Mouse (Mus musculus) liver, embryonic 15.5 days (tissue): ENCODE measurements around the gene Psme3. TPM values are rescaled to one million over a fixed set of nuclear protein-coding genes. Genes with fewer than 3 reads are reported as not detected.

Experiments used
- ATAC-seq: fragments of 200-750 bp; cut with Nextera tagmentation; 2 replicates; pipeline ENCODE4 v1.8.0; 2017; ENCODE audit warnings: moderate number of reproducible peaks, mild to moderate bottlenecking, moderate library complexity; ENCODE audit not compliant: insufficient read depth
- H3K27ac ChIP-seq: fragments of 300-500 bp; sonication (generic); replicated peaks from 2 replicates; pipeline ENCODE4 v1.5.1; 2015; ENCODE audit warnings: mild to moderate bottlenecking, inconsistent platforms
- H3K27me3 ChIP-seq: fragments of 300-500 bp; sonication (generic); 2 replicates; pipeline ENCODE4 v1.6.1; 2015; ENCODE audit warnings: mild to moderate bottlenecking, inconsistent platforms
- H3K36me3 ChIP-seq: fragments of 300-500 bp; sonication (generic); replicated peaks from 2 replicates; pipeline ENCODE4 v1.6.1; 2015; ENCODE audit warnings: moderate library complexity, mild to moderate bottlenecking, inconsistent platforms
- H3K4me1 ChIP-seq: fragments of 300-500 bp; sonication (generic); replicated peaks from 2 replicates; pipeline ENCODE4 v1.6.1; 2015; ENCODE audit warnings: inconsistent platforms
- H3K4me2 ChIP-seq: fragments of 300-500 bp; sonication (generic); 2 replicates; pipeline ENCODE4 v1.6.1; 2015; ENCODE audit warnings: moderate library complexity, mild to moderate bottlenecking, inconsistent platforms
- H3K4me3 ChIP-seq: fragments of 300-500 bp; sonication (generic); replicated peaks from 2 replicates; pipeline ENCODE4 v1.5.1; 2015; ENCODE audit warnings: mild to moderate bottlenecking, inconsistent platforms
- H3K9ac ChIP-seq: fragments of 300-500 bp; sonication (generic); 2 replicates; pipeline ENCODE4 v1.6.1; 2015; ENCODE audit warnings: moderate library complexity, mild to moderate bottlenecking, inconsistent platforms
- H3K9me3 ChIP-seq: fragments of 300-500 bp; sonication (generic); replicated peaks from 2 replicates; pipeline ENCODE4 v1.6.1; 2016; ENCODE audit warnings: inconsistent platforms
- WGBS: fragments of 180-500 bp; shearing (Covaris S2); methylation state at CpG from one replicate; pipeline ENCODE4 v1.1.7; 2015; ENCODE audit warnings: mixed read lengths; ENCODE audit not compliant: insufficient replicate concordance; 5-methylcytosine and 5-hydroxymethylcytosine counted together
- polyA plus RNA-seq: library from polyadenylated mRNA; unstranded; fragments of >200 nt; fragmentation: Nextera tagmentation; extraction: Ambion mirVana; gene quantifications from 2 replicates; pipeline ENCODE4 v1.2.1, GENCODE M21; 2015

The Psme3 gene
- polyA plus RNA-seq, result 189 and 190 TPM in 2 replicates

DNA sequence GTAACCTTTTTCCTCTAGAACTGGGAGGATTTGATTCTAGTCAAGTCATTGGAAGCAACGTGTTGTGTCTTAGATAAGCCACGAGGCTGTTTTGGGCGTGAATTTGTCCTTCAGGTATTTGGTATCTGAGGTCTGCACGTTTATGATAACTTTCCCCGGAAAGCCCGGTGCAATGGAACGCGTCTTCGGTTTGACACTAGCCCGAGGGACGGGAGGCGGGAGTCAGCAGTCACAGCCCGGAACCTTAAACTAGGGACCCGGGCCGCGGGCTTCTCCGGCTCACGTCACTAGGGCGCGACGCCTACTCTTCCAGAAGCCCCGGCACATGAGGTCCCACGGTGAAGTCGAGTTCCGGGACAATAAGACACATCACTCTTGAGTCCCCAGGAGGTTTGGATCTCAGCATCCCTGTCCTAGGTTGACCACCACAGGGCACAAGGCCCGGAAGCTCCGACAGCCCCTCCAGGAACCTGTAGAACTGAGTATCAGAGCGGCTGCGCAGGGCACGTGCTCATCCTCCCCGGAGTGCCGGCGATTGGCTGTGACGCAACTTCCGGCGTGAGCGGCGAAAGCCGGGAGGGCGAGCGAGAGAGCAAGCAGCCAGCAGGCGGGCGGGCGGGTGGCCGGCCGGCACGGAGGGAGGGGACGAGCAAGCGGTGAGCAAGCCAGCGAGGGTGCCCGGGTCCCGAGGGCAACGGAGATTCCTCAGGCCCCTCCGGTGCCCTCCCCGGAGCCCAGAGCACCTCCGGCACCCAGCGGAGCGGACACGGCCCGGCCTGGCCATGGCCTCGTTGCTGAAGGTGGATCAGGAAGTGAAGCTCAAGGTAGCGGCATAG, at the start of gene Psme3:
Gene Psme3 (plus strand): TSS at position 549 of the 836 bp plus-strand sequence.
- under 1% methylated on average over 62 of the region's 62 CpGs for WGBS
- H3K9ac ChIP-seq, result peak within 1 kb of the TSS; percentile 97
- peaks cover 56% of the 10 kb centered on the region for H3K4me1 ChIP-seq
- ATAC-seq, result peak; percentile 90
- H3K4me2 ChIP-seq, result peak within 1 kb of the TSS; percentile 87
- H3K4me3 ChIP-seq, result peak within 1 kb of the TSS; percentile 91
- H3K9me3 ChIP-seq, result no peaks in the 10 kb centered on the region
- no peaks in the 10 kb centered on the region for H3K27me3 ChIP-seq
- peaks cover 35% of the 10 kb centered on the region for H3K36me3 ChIP-seq
- H3K27ac ChIP-seq, result peak within 1 kb of the TSS; percentile 99

DNA sequence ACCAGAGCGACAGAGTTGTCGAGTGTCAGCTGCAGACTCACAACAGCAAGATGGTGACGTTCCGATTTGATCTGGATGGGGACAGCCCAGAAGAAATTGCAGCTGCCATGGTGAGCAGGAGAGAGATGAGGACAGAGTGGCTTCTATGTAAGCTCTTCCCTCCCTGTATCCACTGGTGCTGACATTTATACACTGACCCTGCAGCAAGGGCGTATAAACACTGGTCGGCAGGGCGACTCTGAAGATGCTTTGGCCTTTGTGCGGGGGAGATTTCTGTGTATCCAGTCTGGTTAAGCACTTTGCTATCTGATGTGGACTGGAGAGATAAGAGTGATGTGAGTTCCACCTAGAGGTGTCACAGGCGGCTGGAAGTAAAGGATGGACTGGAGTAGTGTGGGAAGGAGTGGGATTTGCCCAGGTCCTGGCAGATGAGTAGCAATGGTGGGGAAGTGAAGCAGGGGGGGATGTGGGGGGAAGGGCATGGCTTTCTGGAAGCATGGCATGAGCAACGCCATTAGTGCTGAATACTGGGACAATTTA, 46.4 kb upstream of the Psme3 start:
- Histone ChIP-seq H3K4me2 (no peak overlapping the region), H3K4me3 (no peak overlapping the region), H3K27ac (0 out of 2 replicates have a peak overlapping the region, but pooled peaks have one; percentile 6), H3K36me3 (no peaks in the 10 kb centered on the region), H3K27me3 (peaks cover 72% of the 10 kb centered on the region), H3K9me3 (no peaks in the 10 kb centered on the region), H3K9ac (no peak overlapping the region), H3K4me1 (peaks cover 31% of the 10 kb centered on the region)
- ATAC-seq, result peak; percentile 66
- 22% methylated on average over 10 of the region's 10 CpGs for WGBS

DNA sequence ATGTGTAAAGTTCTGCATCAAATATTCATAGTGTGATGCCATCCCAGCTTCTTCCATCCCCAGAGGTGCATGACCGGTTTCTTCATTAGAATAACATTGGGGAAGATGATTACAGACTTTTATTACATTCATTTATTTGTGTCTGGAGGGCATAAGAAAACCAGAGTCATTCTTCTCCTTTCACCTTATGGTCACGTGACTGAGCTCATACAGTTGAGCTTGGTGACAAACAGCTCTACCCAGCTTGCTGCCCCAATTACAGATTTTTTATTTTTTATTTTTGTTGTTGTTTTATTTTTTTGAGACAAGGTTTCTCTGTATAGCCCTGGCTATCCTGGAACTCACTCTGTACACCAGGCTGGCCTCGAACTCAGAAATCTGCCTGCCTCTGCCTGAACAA, 43.6 kb upstream of the Psme3 start:
- Histone ChIP-seq H3K9ac (no peak overlapping the region), H3K27me3 (peaks cover 45% of the 10 kb centered on the region)
- ATAC-seq, result no peak

DNA sequence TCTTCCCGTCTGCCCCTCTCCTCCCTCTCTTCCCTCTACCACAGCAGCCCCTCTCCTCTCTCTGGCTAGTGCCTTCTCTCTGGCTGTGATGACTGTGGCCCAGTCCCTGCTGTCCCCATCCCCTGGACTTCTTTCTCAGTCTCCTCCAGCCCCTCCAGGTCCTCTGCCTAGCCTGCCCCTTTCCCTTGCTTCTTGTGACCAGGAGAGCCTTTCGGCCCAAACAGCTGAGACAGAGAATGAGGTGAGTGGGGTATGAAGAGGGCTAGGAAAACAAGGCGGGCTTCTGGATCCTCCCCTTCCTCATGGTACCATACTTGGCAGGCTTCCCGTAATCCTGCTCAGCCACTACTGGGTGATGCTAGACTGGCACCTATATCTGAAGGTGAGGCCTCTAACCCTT, 40.7 kb upstream of the Psme3 start:
- no peak for ATAC-seq
- no peak overlapping the region for H3K27ac ChIP-seq
- 72% methylated on average over 4 of the region's 4 CpGs for WGBS

More for the DNA sequence above, 43.6 kb upstream of the Psme3 start:
- Histone ChIP-seq H3K4me1 (peaks cover 42% of the 10 kb centered on the region), H3K36me3 (peaks cover 16% of the 10 kb centered on the region), H3K4me3 (no peak overlapping the region), H3K9me3 (no peaks in the 10 kb centered on the region), H3K4me2 (no peak overlapping the region), H3K27ac (no peak overlapping the region)
- 64% methylated on average over 3 of the region's 3 CpGs for WGBS

DNA sequence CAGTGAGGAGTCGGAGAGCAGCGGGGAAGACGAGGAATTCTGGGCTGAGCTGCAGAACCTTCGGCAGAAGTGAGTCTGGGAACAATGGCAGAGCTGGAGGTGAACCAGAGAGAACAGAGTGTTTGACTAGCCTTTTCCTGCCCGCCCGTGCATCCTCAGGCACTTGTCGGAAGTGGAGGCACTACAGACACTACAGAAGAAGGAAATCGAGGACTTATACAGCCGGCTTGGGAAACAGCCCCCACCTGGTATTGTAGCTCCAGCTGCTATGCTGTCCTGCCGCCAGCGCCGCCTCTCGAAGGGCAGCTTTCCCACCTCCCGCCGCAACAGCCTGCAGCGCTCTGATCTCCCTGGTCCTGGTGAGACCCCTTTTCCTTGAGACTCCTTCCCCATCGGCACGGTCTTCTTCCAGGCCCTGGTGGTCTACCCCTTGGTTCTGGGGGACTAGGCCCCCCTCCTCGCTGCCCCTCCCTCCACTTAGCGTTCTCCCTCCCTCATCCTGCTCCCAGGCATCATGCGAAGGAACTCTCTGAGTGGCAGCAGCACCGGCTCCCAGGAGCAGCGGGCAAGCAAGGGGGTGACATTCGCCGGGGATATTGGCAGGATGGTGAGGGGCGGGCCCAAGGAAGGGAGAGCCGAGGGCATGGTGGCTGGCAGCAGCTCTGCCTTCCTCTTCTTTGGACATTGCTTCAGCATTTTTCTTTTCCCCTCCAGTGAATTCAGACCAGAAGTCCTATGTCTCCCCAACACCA, 39.5 kb upstream of the Psme3 start:
- no peak for ATAC-seq
- H3K4me2 ChIP-seq, result peak overlapping the region; percentile 83; the same call in 1 of the 2 replicates
- H3K9me3 ChIP-seq, result no peaks in the 10 kb centered on the region
- H3K36me3 ChIP-seq, result peaks cover 16% of the 10 kb centered on the region
- H3K27ac ChIP-seq, result no peak overlapping the region
- no peak overlapping the region for H3K9ac ChIP-seq
- peaks cover 38% of the 10 kb centered on the region for H3K4me1 ChIP-seq
- 0 out of 2 replicates have a peak, but pooled peaks cover 12% of the 10 kb centered on the region for H3K27me3 ChIP-seq
- H3K4me3 ChIP-seq, result no peak overlapping the region
- WGBS, result 67% methylated on average over 27 of the region's 27 CpGs

More for the DNA sequence above, 40.7 kb upstream of the Psme3 start:
- peaks cover 42% of the 10 kb centered on the region for H3K4me1 ChIP-seq
- H3K9me3 ChIP-seq, result no peaks in the 10 kb centered on the region
- H3K4me3 ChIP-seq, result no peak overlapping the region
- no peak overlapping the region for H3K4me2 ChIP-seq
- peaks cover 16% of the 10 kb centered on the region for H3K36me3 ChIP-seq
- H3K27me3 ChIP-seq, result peaks cover 22% of the 10 kb centered on the region
- no peak overlapping the region for H3K9ac ChIP-seq

DNA sequence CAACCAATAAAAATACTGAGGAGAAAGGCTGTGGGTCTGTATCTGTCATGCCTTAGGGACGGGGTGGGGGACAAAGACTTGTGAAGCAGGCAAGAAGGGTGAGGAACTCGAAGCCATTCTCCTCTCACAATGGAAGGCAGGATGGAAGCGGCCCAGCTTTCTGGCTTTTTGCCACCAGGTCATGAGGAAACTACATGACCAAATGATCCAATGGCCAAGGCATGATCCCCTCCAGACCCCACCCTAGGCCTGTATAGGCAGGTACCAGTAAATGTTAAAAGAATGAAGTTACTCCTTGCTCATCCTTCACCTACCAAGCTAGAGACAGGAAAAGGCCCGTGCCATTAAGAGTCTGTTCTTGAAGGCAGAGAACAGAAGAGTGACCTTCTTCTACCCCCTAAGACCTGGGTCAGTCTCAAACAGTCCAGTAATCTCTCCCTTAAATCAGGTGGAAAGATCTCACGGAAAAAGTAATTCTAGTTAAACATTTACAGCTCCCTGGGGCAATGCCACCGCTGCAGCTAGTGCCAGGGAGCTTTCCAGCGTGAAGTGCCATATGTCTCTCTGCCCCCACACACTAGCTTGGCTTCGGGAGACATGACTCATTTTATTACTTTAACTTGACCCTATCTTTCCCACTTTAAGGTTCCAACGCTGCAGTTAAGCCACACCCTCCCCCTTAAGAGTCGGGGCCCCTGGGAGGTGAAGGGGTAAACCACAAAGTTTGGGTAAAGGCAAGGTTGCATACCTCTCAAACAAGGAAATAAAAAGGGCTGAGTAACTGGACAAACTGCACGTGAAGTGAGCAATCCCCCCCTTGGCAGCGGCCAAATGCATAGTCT, 38.4 kb upstream of the Psme3 start:
- Histone ChIP-seq H3K27ac (peak overlapping the region; percentile 69), H3K4me3 (peak overlapping the region; percentile 72), H3K4me2 (peak overlapping the region; percentile 83), H3K4me1 (peaks cover 38% of the 10 kb centered on the region), H3K9ac (peak overlapping the region; percentile 70), H3K36me3 (peaks cover 16% of the 10 kb centered on the region), H3K27me3 (0 out of 2 replicates have a peak, but pooled peaks cover 4% of the 10 kb centered on the region), H3K9me3 (no peaks in the 10 kb centered on the region)
- 40% methylated on average over 12 of the region's 12 CpGs for WGBS
- ATAC-seq, result no peak

DNA sequence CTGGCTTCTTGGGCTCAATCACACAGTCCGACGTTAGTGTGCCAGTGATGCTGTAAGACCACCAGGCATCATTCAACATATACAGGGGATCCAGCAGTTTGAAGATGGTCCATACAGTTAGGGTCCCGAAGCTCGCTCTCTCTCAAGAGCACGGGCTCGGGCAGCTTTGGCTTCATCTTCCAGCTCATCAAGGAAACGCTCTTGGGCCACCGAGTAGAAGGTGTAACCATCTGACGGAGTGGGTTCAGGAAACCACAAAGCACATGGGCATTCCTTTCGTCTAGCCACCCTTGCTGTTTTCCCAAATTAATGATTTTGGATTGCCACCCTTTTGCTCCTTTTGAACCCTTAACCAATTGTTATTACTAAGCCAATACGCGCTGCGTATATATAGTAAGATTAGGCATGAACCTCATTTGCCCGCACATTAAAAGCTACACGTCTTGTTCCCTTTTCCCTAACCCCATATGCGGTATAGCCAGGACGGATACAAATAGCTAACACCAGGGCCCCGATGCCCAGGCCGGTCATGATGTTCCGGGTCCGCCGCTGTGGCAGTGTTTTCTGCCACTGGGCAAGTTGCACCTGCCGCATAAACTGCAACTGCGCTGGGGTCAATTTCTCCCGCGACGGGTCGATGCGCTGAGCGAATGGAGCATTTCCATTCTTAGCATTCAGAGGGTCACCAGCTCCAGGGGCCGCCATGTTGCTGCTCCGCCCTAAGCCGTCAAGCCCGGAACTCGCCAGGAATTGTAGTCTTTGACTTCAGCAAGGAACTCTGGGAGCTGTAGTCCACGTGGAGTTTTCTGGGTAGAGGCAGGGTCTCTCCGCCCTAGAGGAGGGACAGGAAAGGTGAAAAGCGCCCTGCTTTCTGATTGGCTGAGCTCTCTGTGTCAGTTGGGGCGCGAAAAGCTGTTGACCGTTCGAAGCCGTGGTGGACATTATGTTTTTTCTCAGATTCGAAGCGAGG, 37.5 kb upstream of the Psme3 start, which contains the start of the genes Cntd1 and Coa3:
Gene Cntd1 (plus strand): TSS at position 790 of the 970 bp plus-strand sequence.
Gene Coa3 (minus strand): TSS at position 892 of the 970 bp plus-strand sequence.
- Histone ChIP-seq H3K27ac (peak within 1 kb of the TSS; percentile 69), H3K9me3 (no peaks in the 10 kb centered on the region), H3K27me3 (0 out of 2 replicates have a peak, but pooled peaks cover 4% of the 10 kb centered on the region), H3K36me3 (peaks cover 16% of the 10 kb centered on the region), H3K9ac (peak within 1 kb of the TSS; percentile 70), H3K4me3 (peak within 1 kb of the TSS; percentile 72), H3K4me2 (peak within 1 kb of the TSS; percentile 83), H3K4me1 (peaks cover 38% of the 10 kb centered on the region)
- ATAC-seq, result peak; percentile 89
- WGBS, result 2% methylated on average over 45 of the region's 45 CpGs

DNA sequence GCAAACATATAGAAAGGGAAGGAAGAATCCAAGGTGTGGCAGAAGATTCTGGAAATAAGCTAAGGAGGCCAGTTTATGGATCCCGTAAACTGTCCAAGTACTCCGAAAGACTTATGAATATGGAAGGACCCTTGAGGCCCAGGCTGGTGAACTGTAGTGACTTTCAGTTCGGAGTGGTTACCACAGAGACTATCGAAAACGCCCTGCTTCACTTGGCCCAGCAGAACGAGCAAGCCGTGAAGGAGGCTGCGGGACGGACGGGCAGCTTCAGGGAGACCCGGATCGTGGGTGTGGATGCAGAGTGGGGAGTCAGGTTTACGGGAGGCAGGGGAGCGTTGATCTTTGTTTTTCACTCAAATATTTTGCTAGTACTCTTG, 36.8 kb upstream of the Psme3 start:
- peaks cover 38% of the 10 kb centered on the region for H3K4me1 ChIP-seq
- H3K9me3 ChIP-seq, result no peaks in the 10 kb centered on the region
- H3K36me3 ChIP-seq, result peaks cover 16% of the 10 kb centered on the region
- H3K4me2 ChIP-seq, result peak overlapping the region; percentile 83
- H3K4me3 ChIP-seq, result peak overlapping the region; percentile 72
- peak overlapping the region; percentile 69 for H3K27ac ChIP-seq
- peak overlapping the region; percentile 70 for H3K9ac ChIP-seq
- WGBS, result 58% methylated on average over 14 of the region's 14 CpGs
- peak; percentile 46 for ATAC-seq
- H3K27me3 ChIP-seq, result 0 out of 2 replicates have a peak, but pooled peaks cover 4% of the 10 kb centered on the region

DNA sequence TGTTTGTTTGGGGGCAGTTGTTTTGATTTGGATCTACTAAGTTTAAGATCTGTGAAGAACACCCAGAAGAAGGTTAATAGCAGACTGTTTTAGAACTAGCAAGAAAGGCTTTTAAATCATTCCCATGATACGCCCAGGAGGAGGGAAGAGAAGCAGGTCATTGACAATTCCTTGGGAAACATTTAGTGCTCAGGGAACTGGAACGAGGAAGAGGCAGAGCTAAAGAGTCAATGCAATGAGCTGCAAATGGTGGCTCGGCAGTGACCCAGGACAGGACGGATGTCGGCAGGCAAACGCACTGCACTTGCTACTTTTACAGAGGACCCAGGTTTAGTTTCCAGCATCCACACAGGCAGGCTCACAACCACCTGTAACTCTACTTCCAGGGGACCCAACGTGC, 35.2 kb upstream of the Psme3 start:
- no peak overlapping the region for H3K4me2 ChIP-seq
- no peak for ATAC-seq
- 62% methylated on average over 7 of the region's 7 CpGs for WGBS
- no peak overlapping the region for H3K27ac ChIP-seq
- no peak overlapping the region for H3K9ac ChIP-seq
- peaks cover 37% of the 10 kb centered on the region for H3K4me1 ChIP-seq
- H3K36me3 ChIP-seq, result peaks cover 31% of the 10 kb centered on the region
- H3K27me3 ChIP-seq, result 0 out of 2 replicates have a peak, but pooled peaks cover 4% of the 10 kb centered on the region
- no peak overlapping the region for H3K4me3 ChIP-seq
- H3K9me3 ChIP-seq, result no peaks in the 10 kb centered on the region
